Mouse (Mus musculus) ES-Bruce4 (cell line): ENCODE measurements around the gene Vipr1.

Experiments used
- CTCF ChIP-seq: IDR thresholded peaks from one replicate; pipeline ENCODE4 v1.8.1; 2011; ENCODE audit warnings: low read depth, low read length
- POLR2A ChIP-seq: IDR thresholded peaks from one replicate; pipeline ENCODE4 v1.8.1; 2011; ENCODE audit warnings: low read length; ENCODE audit not compliant: insufficient read depth

DNA sequence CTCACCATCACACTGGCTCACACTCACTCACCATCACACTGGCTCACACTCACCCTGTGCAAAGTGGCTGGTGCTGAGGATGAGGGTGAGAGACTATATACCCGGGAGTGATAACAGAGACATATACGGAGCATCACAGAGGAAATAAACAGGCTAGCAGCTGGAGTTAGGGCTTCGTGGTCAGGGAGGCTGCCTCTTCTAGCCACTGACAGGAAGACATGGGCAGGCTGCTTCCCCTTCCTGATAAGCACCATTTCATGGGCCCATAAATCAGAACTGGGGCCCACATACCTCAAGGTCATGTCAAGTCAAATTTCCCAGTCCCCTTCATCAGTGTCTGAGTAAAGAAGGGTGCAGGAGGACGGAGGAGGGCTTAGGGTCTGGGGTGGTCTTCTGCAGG is 34.6 kb downstream of the Vipr1 start:
- TF ChIP-seq POLR2A: no peak
- TF ChIP-seq CTCF: no peak
